Mouse (Mus musculus): Measurements from ENCODE around the gene Wdr62. TPM values are rescaled to one million over a fixed set of nuclear protein-coding genes. Genes with fewer than 3 reads are reported as not detected.

The Wdr62 gene
- total and polyA plus RNA-seq, 3 experiments: 0.97 to 5.3 (median 1.7) TPM

DNA sequence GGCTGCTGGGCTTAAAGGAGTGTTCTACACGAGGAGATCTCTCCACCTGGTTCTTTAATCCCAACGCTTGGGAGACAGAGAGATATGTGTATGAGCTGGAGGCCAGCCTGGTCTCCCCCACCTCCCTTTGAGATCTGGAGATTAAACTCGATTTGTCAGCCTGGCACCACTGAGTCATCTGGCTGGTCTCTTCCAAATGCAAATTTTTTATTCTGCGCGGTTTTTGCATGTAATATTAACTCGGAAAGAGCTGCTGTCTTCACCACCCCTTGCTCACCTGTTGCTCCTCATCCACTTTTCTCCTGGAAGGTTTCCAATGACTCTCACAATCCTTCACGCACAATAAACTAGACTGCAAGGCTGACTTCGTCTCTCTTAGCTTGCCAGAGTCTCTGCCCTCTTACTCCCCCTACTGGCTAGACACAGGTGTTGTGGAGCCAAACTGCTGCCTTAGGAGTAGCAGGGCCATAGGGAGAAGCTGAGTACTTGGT, 81.7 kb downstream of the Wdr62 start, which contains the start of gene Capns1:
TSS of gene Capns1 (minus strand) at position 331 of the 491 bp plus-strand sequence.
- 5% methylated on average over 8 of the region's 8 CpGs for WGBS
- Histone ChIP-seq H3K4me1 (ENCODE audit: control insufficient read depth, insufficient read depth, low read length) (peaks cover 4% of the 10 kb centered on the region), H3K27ac (no peak within 1 kb of the TSS), H3K9ac (ENCODE audit: low read depth, low read length) (no peak within 1 kb of the TSS), H3K27me3 (ENCODE audit: control insufficient read depth, insufficient read depth, low read length) (no peaks in the 10 kb centered on the region), H3K36me3 (ENCODE audit: control insufficient read depth, insufficient read depth, low read length) (no peaks in the 10 kb centered on the region; the same call in 1 of the 2 replicates), H3K4me3 (no peak within 1 kb of the TSS), H3K79me2 (replicated peaks; ENCODE audit: control insufficient read depth, insufficient read depth, low read length) (no peaks in the 10 kb centered on the region)
- peak; percentile 56 to 57 for DNase-seq
- intact Hi-C loops (cut with DNase I): loop anchor here (1.0 kb wide), 1 partner anchor 17 kb away; no protein-coding TSS in a partner anchor
- TF ChIP-seq CTCF (IDR thresholded peaks at IDR 0.05): peak; percentile 92
- TF ChIP-seq POLR2A (IDR thresholded peaks at IDR 0.05; ENCODE audit: insufficient read depth, low read depth, low read length): no peak
- TF ChIP-seq EP300 (IDR thresholded peaks at IDR 0.05; ENCODE audit: insufficient read depth, low read depth, low read length): peak; percentile 72

DNA sequence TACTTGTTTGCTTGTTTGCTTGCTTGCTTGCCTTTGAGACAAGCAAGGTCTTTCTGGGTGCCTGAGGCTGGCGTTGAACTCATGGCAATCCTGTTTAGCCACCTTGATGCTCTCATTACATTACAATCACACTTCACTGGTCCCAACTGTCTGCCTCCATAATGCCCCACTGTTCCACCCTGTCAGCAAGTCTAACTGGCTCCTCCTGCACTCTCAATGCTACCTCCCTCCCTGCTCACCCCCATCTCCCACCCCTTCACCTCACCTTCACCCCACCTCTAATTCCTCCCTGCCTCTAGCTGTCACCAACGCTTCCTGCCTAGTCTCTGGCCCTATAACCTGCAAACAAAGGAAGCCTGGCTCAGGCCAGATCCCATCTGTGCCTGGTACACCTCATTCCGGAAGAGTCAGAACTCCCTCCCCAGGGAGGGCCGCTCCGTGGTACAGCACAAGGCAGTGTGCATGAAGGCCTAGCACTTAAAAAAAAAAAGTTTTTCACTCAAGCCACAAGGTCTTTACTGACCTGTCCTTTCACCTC, 82.6 kb downstream of the Wdr62 start:
- H3K27ac ChIP-seq: no peak overlapping the region
- H3K4me3 ChIP-seq: no peak overlapping the region
- TF ChIP-seq EP300 (IDR thresholded peaks at IDR 0.05; ENCODE audit: insufficient read depth, low read depth, low read length) (no peak), POLR2A (IDR thresholded peaks at IDR 0.05; ENCODE audit: insufficient read depth, low read depth, low read length) (no peak), CTCF (IDR thresholded peaks at IDR 0.05) (no peak)
- peaks cover 4% of the 10 kb centered on the region for H3K36me3 ChIP-seq (ENCODE audit: control insufficient read depth, insufficient read depth, low read length)
- H3K4me1 ChIP-seq (ENCODE audit: control insufficient read depth, insufficient read depth, low read length): peaks cover 4% of the 10 kb centered on the region
- DNase-seq: peak in 1 of 2 experiments; percentile 15
- intact Hi-C loops (cut with DNase I): loop anchor here (1.0 kb wide), 1 partner anchor 16 kb away; no protein-coding TSS in a partner anchor
- H3K27me3 ChIP-seq (ENCODE audit: control insufficient read depth, insufficient read depth, low read length): no peaks in the 10 kb centered on the region
- no peak overlapping the region for H3K9ac ChIP-seq (ENCODE audit: low read depth, low read length)
- 56% methylated on average over 5 of the region's 5 CpGs for WGBS
- H3K79me2 ChIP-seq (replicated peaks; ENCODE audit: control insufficient read depth, insufficient read depth, low read length): no peaks in the 10 kb centered on the region

DNA sequence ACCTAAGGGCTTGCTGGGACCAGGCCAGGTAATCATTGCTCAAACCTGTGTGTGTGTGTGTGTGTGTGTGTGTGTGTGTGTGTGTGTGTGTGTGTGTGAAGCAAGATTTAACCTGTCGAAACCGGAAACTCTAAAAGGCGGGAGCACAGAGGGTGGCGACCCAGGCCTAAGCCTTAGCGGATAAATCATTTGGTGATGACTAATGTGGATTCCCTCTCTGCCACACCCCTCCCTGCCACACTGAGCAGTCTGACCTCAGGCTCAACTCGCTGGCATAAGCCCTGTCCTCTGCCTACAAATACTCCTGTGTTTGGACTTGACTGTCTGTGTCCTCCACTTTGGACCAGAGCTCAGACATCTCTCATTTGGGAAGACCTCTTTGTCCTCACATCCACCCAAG, 84.0 kb downstream of the Wdr62 start:
- Histone ChIP-seq H3K36me3 (ENCODE audit: control insufficient read depth, insufficient read depth, low read length) (peaks cover 4% of the 10 kb centered on the region), H3K27ac (no peak overlapping the region), H3K9ac (ENCODE audit: low read depth, low read length) (no peak overlapping the region), H3K79me2 (replicated peaks; ENCODE audit: control insufficient read depth, insufficient read depth, low read length) (no peaks in the 10 kb centered on the region), H3K4me1 (ENCODE audit: control insufficient read depth, insufficient read depth, low read length) (peaks cover 4% of the 10 kb centered on the region), H3K27me3 (ENCODE audit: control insufficient read depth, insufficient read depth, low read length) (no peaks in the 10 kb centered on the region), H3K4me3 (no peak overlapping the region)
- no peak for TF ChIP-seq POLR2A (IDR thresholded peaks at IDR 0.05; ENCODE audit: insufficient read depth, low read depth, low read length)
- no peak for TF ChIP-seq CTCF (IDR thresholded peaks at IDR 0.05)
- no peak for TF ChIP-seq EP300 (IDR thresholded peaks at IDR 0.05; ENCODE audit: insufficient read depth, low read depth, low read length)
- WGBS: 58% methylated on average over 6 of the region's 6 CpGs
- DNase-seq: no peak
- intact Hi-C loops (cut with DNase I): no loop called here

DNA sequence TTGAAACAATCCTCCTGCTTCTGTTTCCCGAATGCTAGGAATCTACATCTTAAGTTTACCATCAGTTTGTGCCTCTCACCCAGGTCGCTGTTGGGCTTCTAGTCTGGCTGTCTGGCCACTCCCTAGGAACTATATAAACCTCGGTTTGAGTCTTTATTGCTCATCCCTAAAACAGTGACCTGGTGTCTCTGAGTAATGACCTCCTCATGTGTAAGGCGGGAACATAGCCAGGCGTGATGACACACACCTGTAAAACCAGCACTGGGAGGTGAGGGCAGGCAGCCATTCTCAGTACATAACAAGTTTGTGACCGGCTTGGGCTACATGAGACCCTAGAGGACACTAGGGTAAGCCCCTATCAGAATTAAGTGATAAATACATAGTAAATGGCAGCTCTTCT, 84.8 kb downstream of the Wdr62 start:
- H3K4me1 ChIP-seq (ENCODE audit: control insufficient read depth, insufficient read depth, low read length): peaks cover 4% of the 10 kb centered on the region
- H3K9ac ChIP-seq (ENCODE audit: low read depth, low read length): no peak overlapping the region
- TF ChIP-seq CTCF (IDR thresholded peaks at IDR 0.05): no peak
- no peak for TF ChIP-seq POLR2A (IDR thresholded peaks at IDR 0.05; ENCODE audit: insufficient read depth, low read depth, low read length)
- no peak for TF ChIP-seq EP300 (IDR thresholded peaks at IDR 0.05; ENCODE audit: insufficient read depth, low read depth, low read length)
- no peaks in the 10 kb centered on the region for H3K79me2 ChIP-seq (replicated peaks; ENCODE audit: control insufficient read depth, insufficient read depth, low read length)
- H3K27me3 ChIP-seq (ENCODE audit: control insufficient read depth, insufficient read depth, low read length): no peaks in the 10 kb centered on the region
- no peak for DNase-seq
- 68% methylated on average over 6 of the region's 6 CpGs for WGBS
- H3K36me3 ChIP-seq (ENCODE audit: control insufficient read depth, insufficient read depth, low read length): peaks cover 4% of the 10 kb centered on the region
- no peak overlapping the region for H3K27ac ChIP-seq
- intact Hi-C loops (cut with DNase I): no loop called here
- H3K4me3 ChIP-seq: no peak overlapping the region

DNA sequence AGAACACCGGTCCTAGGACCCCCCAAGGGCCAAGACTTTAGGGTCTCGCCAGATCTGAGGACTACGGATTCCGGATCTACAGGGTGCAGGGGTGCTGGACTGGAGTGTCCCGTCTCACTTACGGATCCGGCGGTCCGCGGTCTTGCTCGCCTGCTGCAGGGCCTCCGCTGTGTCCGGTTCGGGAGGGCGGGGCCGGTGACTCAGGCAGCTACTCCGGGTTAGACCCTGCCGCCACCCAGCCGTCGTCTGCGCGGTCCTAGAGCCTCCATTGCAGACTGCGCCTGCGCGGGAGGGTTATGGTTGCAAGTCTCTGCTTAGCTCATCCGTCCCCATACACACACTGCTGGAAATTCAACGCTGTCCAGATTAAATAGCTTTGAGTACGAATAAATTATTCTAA, 85.3 kb downstream of the Wdr62 start:
- under 1% methylated on average over 28 of the region's 28 CpGs for WGBS
- H3K4me3 ChIP-seq: peak overlapping the region; percentile 55
- H3K9ac ChIP-seq (ENCODE audit: low read depth, low read length): peak overlapping the region; percentile 92
- peaks cover 2% of the 10 kb centered on the region for H3K4me1 ChIP-seq (ENCODE audit: control insufficient read depth, insufficient read depth, low read length)
- TF ChIP-seq POLR2A (IDR thresholded peaks at IDR 0.05; ENCODE audit: insufficient read depth, low read depth, low read length) (peak; percentile 86), CTCF (IDR thresholded peaks at IDR 0.05) (no peak), EP300 (IDR thresholded peaks at IDR 0.05; ENCODE audit: insufficient read depth, low read depth, low read length) (peak; percentile 76; the same call in 1 of the 2 replicates)
- peak overlapping the region; percentile 94 for H3K27ac ChIP-seq
- intact Hi-C loops (cut with DNase I): no loop called here
- peaks cover 4% of the 10 kb centered on the region for H3K36me3 ChIP-seq (ENCODE audit: control insufficient read depth, insufficient read depth, low read length)
- DNase-seq: peak; percentile 96 to 97
- H3K27me3 ChIP-seq (ENCODE audit: control insufficient read depth, insufficient read depth, low read length): no peaks in the 10 kb centered on the region
- no peaks in the 10 kb centered on the region for H3K79me2 ChIP-seq (replicated peaks; ENCODE audit: control insufficient read depth, insufficient read depth, low read length)

DNA sequence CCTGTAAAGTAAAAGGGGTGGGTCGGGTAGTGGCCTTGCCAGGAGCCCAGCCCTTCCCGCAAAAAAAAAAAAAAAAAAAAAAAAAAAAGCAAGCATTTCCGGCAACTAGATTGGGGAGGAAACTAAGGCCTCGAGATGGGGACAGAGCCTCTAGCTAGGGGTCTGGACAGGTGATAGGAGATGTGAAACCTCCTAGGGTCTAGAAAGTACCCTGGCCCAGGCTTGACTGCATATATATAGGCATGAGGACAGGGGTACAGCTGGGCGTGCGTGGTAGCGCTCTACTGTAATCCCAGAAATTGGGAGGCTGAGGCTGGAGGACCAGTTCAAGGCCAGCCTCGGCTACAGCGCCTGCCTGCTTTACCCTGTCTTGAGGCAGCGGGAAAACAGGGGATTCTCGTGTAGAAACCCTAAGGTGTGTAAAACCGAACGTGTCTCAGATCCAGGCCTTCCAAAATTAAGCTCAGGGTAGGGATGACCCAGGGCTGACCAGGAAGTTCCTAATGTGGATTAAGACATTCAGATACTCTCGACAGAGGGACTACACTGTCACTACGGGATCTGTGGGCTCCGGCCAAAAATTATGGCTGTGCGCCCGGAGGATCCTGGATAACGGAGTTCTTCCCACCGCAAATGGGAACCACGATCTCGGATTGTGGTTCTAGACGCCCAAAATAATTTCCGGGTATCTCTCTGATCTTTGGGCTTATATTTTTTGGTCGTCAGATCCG, 86.0 kb downstream of the Wdr62 start:
- Histone ChIP-seq H3K4me1 (ENCODE audit: control insufficient read depth, insufficient read depth, low read length) (peaks cover 2% of the 10 kb centered on the region), H3K9ac (ENCODE audit: low read depth, low read length) (peak overlapping the region; percentile 92), H3K4me3 (peak overlapping the region; percentile 55), H3K27me3 (ENCODE audit: control insufficient read depth, insufficient read depth, low read length) (no peaks in the 10 kb centered on the region), H3K27ac (peak overlapping the region; percentile 94), H3K79me2 (replicated peaks; ENCODE audit: control insufficient read depth, insufficient read depth, low read length) (no peaks in the 10 kb centered on the region), H3K36me3 (ENCODE audit: control insufficient read depth, insufficient read depth, low read length) (peaks cover 4% of the 10 kb centered on the region)
- intact Hi-C loops (cut with DNase I): no loop called here
- peak; percentile 59 to 69 for DNase-seq
- WGBS: under 1% methylated on average over 26 of the region's 26 CpGs
- TF ChIP-seq POLR2A (IDR thresholded peaks at IDR 0.05; ENCODE audit: insufficient read depth, low read depth, low read length): no peak
- TF ChIP-seq CTCF (IDR thresholded peaks at IDR 0.05): no peak
- TF ChIP-seq EP300 (IDR thresholded peaks at IDR 0.05; ENCODE audit: insufficient read depth, low read depth, low read length): no peak
